Mouse (Mus musculus): ENCODE measurements around the gene Usp31. TPM values are rescaled to one million over a fixed set of nuclear protein-coding genes. Genes with fewer than 3 reads are reported as not detected.

The Usp31 gene
- polyA plus RNA-seq, 1 experiment from 2014 or later = 0.72 TPM

DNA sequence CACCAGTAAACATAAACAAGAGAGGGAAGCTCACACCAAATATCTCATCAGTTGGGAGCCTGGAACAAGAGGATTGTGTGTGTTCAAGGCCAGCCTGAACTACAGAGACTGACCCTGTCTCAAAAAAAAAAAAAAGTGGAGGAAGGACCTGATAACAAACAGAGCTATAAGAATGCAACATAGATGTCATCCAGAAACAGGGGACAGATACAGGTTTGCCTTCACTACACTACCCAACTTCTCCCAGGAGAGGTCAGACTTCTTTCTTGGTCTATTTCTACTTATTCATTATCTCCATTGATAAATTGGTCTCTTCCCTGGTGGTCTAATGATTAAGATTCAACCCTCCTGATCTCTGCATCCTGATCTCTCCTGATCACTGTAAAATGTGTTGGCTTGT lies 25.9 kb downstream of the Usp31 start:
- H3K4me1 ChIP-seq (replicated peaks; ENCODE audit: control insufficient read depth, insufficient read depth, low read length) = no peaks in the 10 kb centered on the region
- no peak overlapping the region for H3K27ac ChIP-seq (ENCODE audit: low read depth, low read length)
- no peak overlapping the region for H3K4me2 ChIP-seq (replicated peaks; ENCODE audit: low read depth)
- H3K9me3 ChIP-seq (ENCODE audit: control insufficient read depth) = no peaks in the 10 kb centered on the region
- no peak overlapping the region for H3K9ac ChIP-seq (ENCODE audit: low read depth, low read length)
- no peak for TF ChIP-seq CTCF (IDR thresholded peaks at IDR 0.05; ENCODE audit: low read depth)
- H3K4me3 ChIP-seq (ENCODE audit: low read depth, low read length) = no peak overlapping the region
- no peaks in the 10 kb centered on the region; the same call in 1 of the 2 replicates for H3K36me3 ChIP-seq (ENCODE audit: control insufficient read depth, insufficient read depth)
- ATAC-seq = no peak
- no peaks in the 10 kb centered on the region for H3K27me3 ChIP-seq (replicated peaks; ENCODE audit: control insufficient read depth, insufficient read depth, low read length)

GRCm38 (mm10) chr7:121677105-121677753 lies 29.8 kb downstream of the Usp31 start:
- 56% methylated on average over 4 of the region's 4 CpGs for WGBS
- H3K27ac ChIP-seq (ENCODE audit: low read depth, low read length) = no peak overlapping the region
- H3K4me2 ChIP-seq (replicated peaks; ENCODE audit: low read depth) = no peak overlapping the region
- no peaks in the 10 kb centered on the region for H3K27me3 ChIP-seq (replicated peaks; ENCODE audit: control insufficient read depth, insufficient read depth, low read length)
- H3K36me3 ChIP-seq (ENCODE audit: control insufficient read depth, insufficient read depth) = peaks cover 12% of the 10 kb centered on the region
- ATAC-seq = no peak
- no peaks in the 10 kb centered on the region for H3K9me3 ChIP-seq (ENCODE audit: control insufficient read depth)
- no peak overlapping the region for H3K9ac ChIP-seq (ENCODE audit: low read depth, low read length)
- no peak for TF ChIP-seq CTCF (IDR thresholded peaks at IDR 0.05; ENCODE audit: low read depth)
- H3K4me1 ChIP-seq (replicated peaks; ENCODE audit: control insufficient read depth, insufficient read depth, low read length) = no peaks in the 10 kb centered on the region
- H3K4me3 ChIP-seq (ENCODE audit: low read depth, low read length) = no peak overlapping the region

- Histone ChIP-seq H3K9ac (ENCODE audit: low read depth, low read length) (no peak overlapping the region), H3K4me1 (replicated peaks; ENCODE audit: control insufficient read depth, insufficient read depth, low read length) (no peaks in the 10 kb centered on the region), H3K9me3 (ENCODE audit: control insufficient read depth) (no peaks in the 10 kb centered on the region), H3K27ac (ENCODE audit: low read depth, low read length) (no peak overlapping the region), H3K4me2 (replicated peaks; ENCODE audit: low read depth) (no peak overlapping the region), H3K4me3 (ENCODE audit: low read depth, low read length) (no peak overlapping the region), H3K27me3 (replicated peaks; ENCODE audit: control insufficient read depth, insufficient read depth, low read length) (no peaks in the 10 kb centered on the region), H3K36me3 (ENCODE audit: control insufficient read depth, insufficient read depth) (peaks cover 33% of the 10 kb centered on the region)
- WGBS = 57% methylated on average over 1 of the region's 1 CpGs
- no peak for TF ChIP-seq CTCF (IDR thresholded peaks at IDR 0.05; ENCODE audit: low read depth)
- ATAC-seq = no peak
These were observed 46.3 kb downstream of the Usp31 start for GRCm38 (mm10) chr7:121660705-121661104.

- no peak overlapping the region for H3K9ac ChIP-seq (ENCODE audit: low read depth, low read length)
- H3K4me2 ChIP-seq (replicated peaks; ENCODE audit: low read depth) = no peak overlapping the region
- no peak overlapping the region for H3K27ac ChIP-seq (ENCODE audit: low read depth, low read length)
- ATAC-seq = no peak
- WGBS = 84% methylated on average over 7 of the region's 7 CpGs
- no peak overlapping the region for H3K4me3 ChIP-seq (ENCODE audit: low read depth, low read length)
- peaks cover 28% of the 10 kb centered on the region for H3K36me3 ChIP-seq (ENCODE audit: control insufficient read depth, insufficient read depth)
- H3K27me3 ChIP-seq (replicated peaks; ENCODE audit: control insufficient read depth, insufficient read depth, low read length) = no peaks in the 10 kb centered on the region
- H3K4me1 ChIP-seq (replicated peaks; ENCODE audit: control insufficient read depth, insufficient read depth, low read length) = no peaks in the 10 kb centered on the region
- no peak for TF ChIP-seq CTCF (IDR thresholded peaks at IDR 0.05; ENCODE audit: low read depth)
- H3K9me3 ChIP-seq (ENCODE audit: control insufficient read depth) = no peaks in the 10 kb centered on the region
These were observed 48.2 kb downstream of the Usp31 start for GRCm38 (mm10) chr7:121658866-121659265.

DNA sequence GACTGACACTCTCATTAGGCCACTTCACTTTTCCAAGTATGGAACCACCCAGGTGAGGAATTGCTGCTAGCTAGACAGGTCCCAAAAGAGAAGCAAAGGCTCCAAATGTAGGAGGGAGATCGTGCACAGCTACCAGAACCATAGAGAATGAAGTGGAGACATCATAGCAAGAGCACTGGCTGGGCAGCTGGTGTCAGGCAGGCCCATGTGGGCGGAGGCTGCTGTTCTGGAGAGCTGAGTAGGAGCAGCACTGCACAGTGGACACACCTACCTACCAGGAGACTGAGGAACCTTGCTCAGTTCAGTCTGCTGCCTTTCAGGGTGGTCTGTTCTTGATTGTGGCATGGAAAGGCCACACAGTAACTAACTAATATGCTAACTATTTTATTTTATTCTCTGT lies 52.4 kb downstream of the Usp31 start:
- Histone ChIP-seq H3K27ac (ENCODE audit: low read depth, low read length) (no peak overlapping the region), H3K36me3 (ENCODE audit: control insufficient read depth, insufficient read depth) (peaks cover 26% of the 10 kb centered on the region), H3K4me3 (ENCODE audit: low read depth, low read length) (no peak overlapping the region), H3K9ac (ENCODE audit: low read depth, low read length) (no peak overlapping the region), H3K4me1 (replicated peaks; ENCODE audit: control insufficient read depth, insufficient read depth, low read length) (no peaks in the 10 kb centered on the region), H3K4me2 (replicated peaks; ENCODE audit: low read depth) (no peak overlapping the region), H3K27me3 (replicated peaks; ENCODE audit: control insufficient read depth, insufficient read depth, low read length) (no peaks in the 10 kb centered on the region), H3K9me3 (ENCODE audit: control insufficient read depth) (no peaks in the 10 kb centered on the region)
- WGBS = 88% methylated on average over 2 of the region's 2 CpGs
- no peak for ATAC-seq
- TF ChIP-seq CTCF (IDR thresholded peaks at IDR 0.05; ENCODE audit: low read depth) = no peak

DNA sequence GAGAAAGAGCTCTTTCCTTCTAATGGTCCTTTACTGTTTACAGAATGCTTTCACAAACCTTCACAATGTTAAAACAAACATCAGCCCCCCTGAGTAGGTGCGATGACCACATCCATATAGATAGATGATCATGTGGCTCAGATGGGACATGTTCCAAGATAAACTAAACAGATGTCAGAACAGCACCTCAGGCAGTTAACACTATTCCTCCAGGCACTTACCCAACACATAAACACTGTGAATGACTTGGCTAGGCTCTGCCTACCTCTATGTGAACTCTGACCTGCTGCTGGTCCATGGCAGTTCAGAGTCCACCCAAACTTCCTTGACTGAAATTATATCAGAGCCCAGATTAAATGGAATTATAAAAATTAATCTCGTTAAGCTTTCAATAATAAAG lies 54.4 kb downstream of the Usp31 start:
- H3K27ac ChIP-seq (ENCODE audit: low read depth, low read length) = no peak overlapping the region
- no peaks in the 10 kb centered on the region for H3K4me1 ChIP-seq (replicated peaks; ENCODE audit: control insufficient read depth, insufficient read depth, low read length)
- no peak for ATAC-seq
- no peak overlapping the region for H3K4me2 ChIP-seq (replicated peaks; ENCODE audit: low read depth)
- no peak for TF ChIP-seq CTCF (IDR thresholded peaks at IDR 0.05; ENCODE audit: low read depth)
- H3K36me3 ChIP-seq (ENCODE audit: control insufficient read depth, insufficient read depth) = peaks cover 36% of the 10 kb centered on the region
- no peak overlapping the region for H3K4me3 ChIP-seq (ENCODE audit: low read depth, low read length)
- 70% methylated on average over 2 of the region's 2 CpGs for WGBS
- no peaks in the 10 kb centered on the region for H3K9me3 ChIP-seq (ENCODE audit: control insufficient read depth)
- H3K9ac ChIP-seq (ENCODE audit: low read depth, low read length) = no peak overlapping the region
- H3K27me3 ChIP-seq (replicated peaks; ENCODE audit: control insufficient read depth, insufficient read depth, low read length) = no peaks in the 10 kb centered on the region

DNA sequence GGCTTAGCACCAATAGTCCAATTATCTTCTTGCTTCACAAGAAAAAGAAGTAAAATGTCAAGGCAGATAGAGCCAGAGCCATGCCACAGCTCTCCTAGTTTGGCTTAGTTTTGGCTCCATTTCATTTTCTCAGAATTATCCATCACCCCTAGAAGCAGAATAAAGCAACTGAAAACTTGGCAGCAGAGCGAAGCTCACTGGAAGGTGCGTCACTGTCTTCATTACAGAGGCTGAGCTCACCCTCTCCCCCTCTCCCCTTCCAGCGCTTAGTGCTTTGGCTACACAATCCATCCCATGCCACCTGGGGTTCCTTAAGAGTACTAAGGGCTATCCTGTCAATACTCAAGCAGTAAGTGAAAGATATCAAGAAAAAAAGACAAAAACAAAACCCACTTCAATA lies 56.3 kb downstream of the Usp31 start:
- TF ChIP-seq CTCF (IDR thresholded peaks at IDR 0.05; ENCODE audit: low read depth) = no peak
- WGBS = 88% methylated on average over 3 of the region's 3 CpGs
- no peak for ATAC-seq
- H3K36me3 ChIP-seq (ENCODE audit: control insufficient read depth, insufficient read depth) = peaks cover 38% of the 10 kb centered on the region
- H3K4me3 ChIP-seq (ENCODE audit: low read depth, low read length) = no peak overlapping the region
- H3K4me1 ChIP-seq (replicated peaks; ENCODE audit: control insufficient read depth, insufficient read depth, low read length) = no peaks in the 10 kb centered on the region
- no peaks in the 10 kb centered on the region for H3K9me3 ChIP-seq (ENCODE audit: control insufficient read depth)
- H3K9ac ChIP-seq (ENCODE audit: low read depth, low read length) = no peak overlapping the region
- H3K27ac ChIP-seq (ENCODE audit: low read depth, low read length) = no peak overlapping the region
- no peak overlapping the region for H3K4me2 ChIP-seq (replicated peaks; ENCODE audit: low read depth)
- H3K27me3 ChIP-seq (replicated peaks; ENCODE audit: control insufficient read depth, insufficient read depth, low read length) = no peaks in the 10 kb centered on the region
